Mouse (Mus musculus): Measurements from ENCODE around the gene Dglucy. TPM values are rescaled to one million over a fixed set of nuclear protein-coding genes. Genes with fewer than 3 reads are reported as not detected.

Dglucy gene
- 1 to 10 TPM; 5.8 to 6.6 TPM for total RNA-seq (2021)
- long read RNA-seq, partial matches to known transcripts, result 0 of 2 reads
- long read RNA-seq, other reads (novel, unspliced or antisense), result 1 of 2 reads

- DNase-seq (ENCODE audit: low spot score in 2 of 2), result peak; percentile 87 to 89
These were observed at the start of gene Dglucy for GRCm38 (mm10) chr12:100778934-100779865. Gene Dglucy (plus strand): TSS chr12:100779057.

DNA sequence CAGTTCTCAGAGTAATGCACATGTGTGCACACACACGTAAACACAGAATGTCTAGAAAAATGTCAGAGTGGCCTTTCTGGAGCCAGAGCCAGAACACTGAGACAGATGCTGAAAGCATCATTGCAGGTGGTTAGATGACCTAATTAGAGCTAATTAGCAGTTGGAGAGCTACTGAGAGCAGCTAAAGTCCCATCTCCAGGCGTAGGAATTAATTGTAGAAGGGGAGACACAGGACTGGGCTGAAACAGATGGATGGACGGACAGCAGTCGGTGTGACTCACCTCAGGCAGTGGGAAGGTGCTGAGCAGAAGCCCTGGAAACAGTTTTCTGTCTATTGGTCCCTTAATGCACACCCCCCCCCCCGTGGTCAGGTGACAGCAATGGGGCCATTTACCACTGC is 43.7 kb upstream of the Dglucy start:
- no peak for DNase-seq (ENCODE audit: low spot score in 2 of 2)

GRCm38 (mm10) chr12:100735581-100735980 is 43.3 kb upstream of the Dglucy start:
- no peak for DNase-seq (ENCODE audit: low spot score in 2 of 2)

- no peak for DNase-seq (ENCODE audit: low spot score in 2 of 2)
These were observed 40.4 kb upstream of the Dglucy start for GRCm38 (mm10) chr12:100738498-100738897.

DNA sequence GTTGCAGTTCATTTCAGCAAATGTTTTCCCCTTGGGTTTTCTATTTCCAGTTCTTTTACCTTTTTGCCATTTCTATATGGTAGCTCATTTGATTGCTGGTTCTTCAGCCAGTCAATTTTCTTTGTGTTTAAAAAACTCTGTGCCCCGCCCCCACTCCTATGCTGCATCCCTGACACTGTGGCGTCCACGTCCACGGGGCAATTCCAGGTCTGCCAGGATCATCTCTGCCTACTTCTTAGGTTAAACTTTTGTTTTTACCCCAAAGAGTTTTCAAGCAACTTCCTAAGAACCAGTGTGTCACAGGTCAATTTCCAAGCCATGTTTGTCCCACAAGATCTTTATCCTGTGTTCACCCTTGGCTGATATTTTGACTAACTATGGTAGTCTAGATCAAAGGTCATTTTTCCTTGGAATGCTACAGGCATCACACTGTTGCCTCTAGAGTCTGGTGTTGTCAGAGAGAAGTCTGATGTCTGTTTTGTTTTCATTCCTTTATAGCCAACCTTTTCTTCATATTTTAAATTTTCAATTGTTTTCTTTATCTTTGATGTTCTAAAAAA is 39.8 kb upstream of the Dglucy start:
- no peak for DNase-seq (ENCODE audit: low spot score in 2 of 2)

- no peak for DNase-seq (ENCODE audit: low spot score in 2 of 2)
These were observed 38.5 kb upstream of the Dglucy start for GRCm38 (mm10) chr12:100740313-100740712.

- no peak for DNase-seq (ENCODE audit: low spot score in 2 of 2)
These were observed 36.4 kb upstream of the Dglucy start for GRCm38 (mm10) chr12:100742468-100742867.

- DNase-seq (ENCODE audit: low spot score in 2 of 2), result no peak
These were observed 25.9 kb upstream of the Dglucy start for GRCm38 (mm10) chr12:100752977-100753376.

DNA sequence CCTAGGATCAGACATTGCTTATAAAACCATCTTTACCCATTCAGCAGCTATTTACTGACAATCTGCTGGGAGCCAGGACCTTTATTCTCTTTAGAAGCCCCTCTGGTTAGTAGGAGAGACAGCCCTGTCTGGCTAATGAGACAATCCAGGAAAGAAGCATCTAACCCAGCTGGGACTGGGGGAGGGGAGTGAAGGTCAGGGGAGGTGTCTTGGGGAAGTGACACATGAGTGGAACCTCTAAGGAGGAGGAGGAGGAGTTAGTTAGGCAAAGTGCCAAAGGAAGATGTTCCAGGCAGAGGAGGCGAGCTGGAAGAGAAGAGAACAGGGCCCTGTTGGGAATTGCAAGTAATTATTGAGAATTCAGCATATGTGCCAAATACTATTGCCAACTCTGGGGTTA is 25.1 kb upstream of the Dglucy start:
- no peak for DNase-seq (ENCODE audit: low spot score in 2 of 2)

DNA sequence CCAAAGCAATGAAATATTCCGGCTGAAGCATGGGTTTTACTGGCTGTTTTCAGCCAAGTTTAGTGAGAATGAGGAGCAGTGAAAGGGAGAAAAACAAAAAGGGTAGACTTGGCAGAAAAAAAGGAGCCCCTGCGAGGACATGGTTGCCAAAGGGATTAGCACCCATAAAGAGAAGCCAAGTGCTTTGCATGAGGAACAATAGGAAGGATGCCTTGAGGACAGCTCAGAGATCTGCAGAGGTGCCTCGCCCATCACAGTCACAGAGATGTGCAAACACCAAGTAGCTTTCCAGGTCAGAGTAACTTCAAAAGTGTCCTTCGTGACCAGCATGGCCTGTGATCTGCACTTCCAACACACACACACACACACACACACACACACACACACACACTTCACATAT is 21.4 kb upstream of the Dglucy start:
- no peak for DNase-seq (ENCODE audit: low spot score in 2 of 2)

DNA sequence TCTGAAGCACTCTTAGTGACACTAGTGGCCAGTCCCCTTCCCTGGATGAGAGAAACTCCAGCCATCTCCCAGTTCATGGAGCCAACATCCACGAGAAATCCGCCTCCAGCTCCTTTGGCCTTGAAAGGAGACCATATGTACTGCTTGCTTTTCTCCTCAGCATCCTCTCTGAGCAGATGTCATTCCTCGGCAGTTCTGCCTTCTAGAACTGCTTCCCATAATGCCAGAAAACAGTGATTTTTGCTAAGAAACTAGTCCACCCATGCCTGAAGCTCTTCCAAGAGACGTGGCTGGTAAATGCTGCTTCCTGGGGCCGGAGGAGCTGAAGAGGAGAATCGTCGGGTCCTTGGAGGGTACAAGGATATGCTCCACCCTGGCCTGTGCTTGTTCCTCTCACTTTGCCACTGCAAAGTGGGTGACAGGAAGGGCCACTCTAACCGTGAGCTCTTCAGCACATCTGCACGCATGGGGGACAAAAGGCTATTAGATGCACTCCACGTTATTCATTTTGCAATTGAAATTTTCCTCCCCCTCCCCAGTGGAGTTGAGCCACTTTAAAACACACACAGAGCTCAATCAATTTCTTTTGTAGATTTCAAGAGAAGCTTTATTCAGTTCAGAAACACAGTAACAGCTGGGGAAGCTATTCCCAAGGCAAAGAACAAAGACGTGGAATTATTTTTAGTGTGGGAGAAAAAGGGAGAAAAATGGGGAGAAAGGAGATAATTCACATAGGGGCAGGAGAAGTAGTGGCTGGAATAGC is 16.0 kb upstream of the Dglucy start:
- DNase-seq (ENCODE audit: low spot score in 2 of 2), result no peak

GRCm38 (mm10) chr12:100764329-100765018 is 14.4 kb upstream of the Dglucy start:
- DNase-seq (ENCODE audit: low spot score in 2 of 2), result no peak

- DNase-seq (ENCODE audit: low spot score in 2 of 2), result no peak
These were observed 9.0 kb upstream of the Dglucy start for GRCm38 (mm10) chr12:100769871-100770270.

- no peak for DNase-seq (ENCODE audit: low spot score in 2 of 2)
These were observed 8.1 kb upstream of the Dglucy start for GRCm38 (mm10) chr12:100770765-100771164.

DNA sequence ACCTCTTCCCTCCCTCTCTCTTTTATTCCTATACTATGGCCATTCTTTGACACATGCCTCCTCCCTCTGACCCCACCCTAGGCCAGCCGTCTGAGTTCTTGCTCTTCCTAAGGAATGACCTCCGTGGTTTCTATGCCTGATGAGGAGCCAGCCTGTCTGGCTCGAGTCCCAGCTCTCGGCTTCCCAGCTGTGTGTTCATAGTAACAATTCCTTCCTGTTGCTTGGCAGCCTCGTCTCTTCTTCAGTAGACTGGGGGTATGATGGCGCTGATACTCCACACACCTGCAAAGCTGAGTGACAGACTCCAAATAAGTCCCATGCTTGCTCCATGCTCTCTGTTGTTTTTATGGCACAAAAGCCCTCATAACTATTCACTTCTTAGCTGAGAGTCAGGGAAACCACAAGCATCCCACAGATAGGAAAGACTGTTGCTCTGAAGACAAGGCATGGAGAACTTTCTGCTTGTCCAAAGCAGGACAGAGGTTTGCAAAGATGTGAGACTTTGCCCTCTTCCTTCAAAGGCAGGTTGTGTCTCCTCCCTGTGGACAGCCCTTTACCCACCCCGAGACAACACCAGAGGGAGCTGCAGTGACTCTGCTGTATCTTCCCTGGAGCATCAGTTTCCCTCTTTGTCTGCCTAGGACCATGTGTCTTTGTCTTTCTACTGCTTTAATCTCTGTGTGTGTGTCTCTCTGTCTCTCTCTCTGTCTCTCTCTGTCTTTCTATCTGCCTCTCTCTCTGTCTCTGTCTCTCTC is 6.5 kb upstream of the Dglucy start:
- peak; percentile 50 to 66 for DNase-seq (ENCODE audit: low spot score in 2 of 2)

DNA sequence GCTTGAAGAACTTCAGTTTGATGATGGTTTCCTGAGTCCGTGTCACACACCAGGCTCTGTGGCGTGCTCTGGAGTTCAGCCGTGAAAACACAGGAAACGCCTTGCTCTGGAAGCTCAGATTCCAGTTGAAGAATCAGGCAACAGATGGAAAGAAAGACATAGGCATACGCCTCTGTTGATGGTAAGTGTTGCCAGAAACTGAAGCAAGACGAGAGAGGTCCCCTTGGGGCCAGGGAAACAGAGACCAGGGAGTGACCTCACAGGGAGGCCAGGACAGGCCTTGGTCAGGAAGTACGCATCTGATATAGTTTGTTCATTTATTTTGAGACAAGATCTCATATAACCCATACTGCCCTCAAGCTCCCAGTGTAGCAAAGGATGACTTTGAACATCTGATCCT is 4.1 kb upstream of the Dglucy start:
- no peak for DNase-seq (ENCODE audit: low spot score in 2 of 2)

DNA sequence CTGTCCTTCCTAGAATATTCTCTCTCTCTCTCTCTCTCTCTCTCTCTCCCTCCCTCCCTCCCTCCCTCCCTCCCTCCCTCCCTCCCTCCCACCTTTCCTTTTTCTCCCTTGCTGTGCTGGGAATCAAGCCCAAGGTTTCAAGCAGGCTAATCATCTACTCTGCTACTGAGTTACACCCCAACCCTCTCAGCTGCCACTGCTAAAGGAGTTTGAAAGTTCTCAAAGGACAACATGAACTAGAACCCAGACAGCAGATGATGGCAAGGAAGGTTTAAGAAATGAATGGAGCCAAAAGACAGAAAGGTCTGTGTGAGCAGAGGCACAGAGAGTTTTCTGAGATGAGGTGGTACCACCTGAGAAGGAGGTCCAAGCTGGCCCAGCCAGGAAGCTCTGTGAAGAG is 3.6 kb upstream of the Dglucy start:
- no peak for DNase-seq (ENCODE audit: low spot score in 2 of 2)

DNA sequence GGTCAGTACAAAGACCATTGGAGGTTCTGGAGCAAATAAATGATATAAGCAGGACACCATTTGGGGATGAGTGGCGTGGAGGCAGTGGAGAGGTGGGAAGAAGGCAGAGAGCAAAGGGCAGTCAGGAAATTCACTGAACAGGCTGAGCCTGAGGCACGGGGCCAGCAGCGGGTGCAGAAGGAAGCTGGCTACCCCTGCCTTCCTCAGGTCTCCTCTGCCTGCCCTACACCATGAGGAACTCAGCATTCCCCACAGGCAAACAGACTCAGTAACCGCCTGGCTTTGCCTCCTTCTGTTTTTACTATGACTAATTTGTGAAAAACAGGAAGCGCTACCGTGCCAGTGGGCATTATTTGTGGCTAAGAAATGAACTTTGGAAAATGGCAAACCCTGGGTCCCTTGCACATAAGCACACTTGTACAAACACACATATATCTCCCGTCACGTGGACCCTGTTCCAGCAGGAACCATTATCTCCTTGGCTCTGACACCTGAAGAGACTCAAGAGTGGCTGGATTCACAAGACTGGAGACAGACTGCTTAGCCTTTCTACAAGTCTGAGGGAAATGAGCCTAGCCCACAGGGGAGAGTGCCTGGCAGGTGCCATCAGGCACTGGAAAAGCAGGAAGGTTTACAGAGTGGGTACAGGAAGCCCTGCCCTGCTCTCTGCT is 2.8 kb upstream of the Dglucy start:
- DNase-seq (ENCODE audit: low spot score in 2 of 2), result no peak

GRCm38 (mm10) chr12:100776991-100777390 is 1.9 kb upstream of the Dglucy start:
- no peak for DNase-seq (ENCODE audit: low spot score in 2 of 2)

All from layer of hippocampus, postnatal 10 days (tissue).